Mouse (Mus musculus) ES-E14 (cell line): ENCODE measurements at regions not wholly inside any gene's neighbourhood (a gene's known extent, or its start where the extent isn't known, plus 50 kb on each side); places are given as distances from the start of the nearest gene placed in this dataset.

Experiments
- HCFC1 ChIP-seq: IDR thresholded peaks from 2 replicates; pipeline ENCODE4 v1.6.1; 2012; ENCODE audit warnings: low read length, inconsistent platforms, borderline replicate concordance; ENCODE audit not compliant: insufficient read depth
- MAFK ChIP-seq: IDR thresholded peaks from 2 replicates; pipeline ENCODE4 v1.6.1; 2014; ENCODE audit warnings: mild to moderate bottlenecking, low read depth, low read length, inconsistent platforms; ENCODE audit not compliant: insufficient read depth
- ZNF384 ChIP-seq: IDR thresholded peaks from 2 replicates; pipeline ENCODE4 v1.6.1; 2012; ENCODE audit warnings: low read depth, low read length, inconsistent platforms

DNA sequence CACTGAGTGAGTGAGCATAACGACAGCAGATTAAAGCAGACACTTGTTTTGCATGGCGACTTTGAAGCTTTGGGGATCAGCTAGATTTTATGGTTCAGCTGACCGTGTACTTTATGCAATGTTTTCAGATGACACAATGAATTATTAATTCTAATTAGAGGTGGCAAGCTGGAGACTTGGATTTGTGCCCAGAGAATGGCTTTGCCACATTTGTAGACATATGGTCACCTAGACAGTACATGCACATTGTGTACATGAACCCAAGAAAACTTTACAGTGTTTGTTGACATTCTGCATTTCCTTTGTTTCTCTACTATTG is 57.1 kb upstream of the Tmem229a start:
- TF ChIP-seq ZNF384 (no peak), HCFC1 (no peak), MAFK (no peak)
